Mouse (Mus musculus) olfactory bulb, adult 2 months (tissue): Measurements from ENCODE around the gene Foxo3. TPM values are rescaled to one million over a fixed set of nuclear protein-coding genes. Genes with fewer than 3 reads are reported as not detected.

Source experiments
- H3K27ac ChIP-seq: fragments of 200-500 bp; 2 replicates; pipeline ENCODE4 v1.5.1; 2012; ENCODE audit warnings: low read depth, low read length; ENCODE audit not compliant: insufficient read depth
- H3K4me1 ChIP-seq: fragments of 200-500 bp; 2 replicates; pipeline ENCODE4 v1.6.1; 2012; ENCODE audit warnings: low read length; ENCODE audit not compliant: control insufficient read depth, insufficient read depth
- H3K4me3 ChIP-seq: fragments of 200-500 bp; 2 replicates; pipeline ENCODE4 v1.5.1; 2012; ENCODE audit warnings: mild to moderate bottlenecking, low read depth, low read length, moderate library complexity; ENCODE audit not compliant: insufficient read depth
- CTCF ChIP-seq: fragments of 200-500 bp; IDR thresholded peaks from 2 replicates; pipeline ENCODE4 v1.5.1; 2012; ENCODE audit warnings: low read depth, mild to moderate bottlenecking, low read length, moderate library complexity; ENCODE audit not compliant: insufficient read depth
- POLR2A ChIP-seq: fragments of 200-500 bp; IDR thresholded peaks from 2 replicates; pipeline ENCODE4 v1.6.1; 2012; ENCODE audit warnings: mild to moderate bottlenecking, low read depth, low read length, moderate library complexity; ENCODE audit not compliant: insufficient read depth
- WGBS: fragments of 180-500 bp; shearing (Covaris S2); methylation state at CpG from one replicate; pipeline ENCODE4 v1.1.7; 2018; 5-methylcytosine and 5-hydroxymethylcytosine counted together
- polyA plus RNA-seq: library from polyadenylated mRNA; stranded (reverse); fragments of >200 nt; gene quantifications from 2 replicates; pipeline ENCODE4 v1.2.4, GENCODE M21; 2012; ENCODE audit warnings: low replicate concordance; ENCODE audit not compliant: missing spikeins, insufficient read depth, insufficient read length

Foxo3 gene
- polyA plus RNA-seq, 1 experiment, result not detected

GRCm38 (mm10) chr10:42142081-42142480, 134.5 kb downstream of the Foxo3 start:
- Histone ChIP-seq H3K4me1 (no peaks in the 10 kb centered on the region), H3K4me3 (no peak overlapping the region), H3K27ac (no peak overlapping the region)
- TF ChIP-seq POLR2A (no peak), CTCF (no peak)
- 46% methylated on average over 9 of the region's 9 CpGs for WGBS

DNA sequence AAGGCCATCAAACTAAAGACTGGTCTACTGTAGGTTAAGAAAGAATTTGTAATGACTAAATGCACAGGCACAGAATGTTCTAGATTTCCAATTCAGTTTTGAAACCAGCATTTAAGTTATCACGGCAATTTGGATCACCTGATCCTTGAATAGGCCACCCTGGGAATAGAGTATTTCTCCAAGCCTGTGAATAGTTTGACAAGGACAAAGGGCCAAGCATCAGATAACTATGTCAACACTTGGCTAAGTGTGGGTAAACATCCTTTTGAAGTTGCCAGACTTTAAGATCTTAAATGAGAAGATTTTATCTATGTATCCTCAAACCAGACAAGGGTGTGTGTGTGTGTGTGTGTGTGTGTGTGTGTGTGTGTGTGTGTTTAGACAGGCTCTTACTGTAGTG, 136.8 kb downstream of the Foxo3 start:
- WGBS, result 87% methylated on average over 1 of the region's 1 CpGs
- H3K27ac ChIP-seq, result no peak overlapping the region
- H3K4me3 ChIP-seq, result no peak overlapping the region
- no peaks in the 10 kb centered on the region for H3K4me1 ChIP-seq
- TF ChIP-seq CTCF, result no peak
- no peak for TF ChIP-seq POLR2A

- no peak overlapping the region for H3K27ac ChIP-seq
- WGBS, result 78% methylated on average over 14 of the region's 14 CpGs
- no peak overlapping the region for H3K4me3 ChIP-seq
- no peaks in the 10 kb centered on the region for H3K4me1 ChIP-seq
- TF ChIP-seq POLR2A, result no peak
- no peak for TF ChIP-seq CTCF
Measured at GRCm38 (mm10) chr10:42134759-42135702, 141.5 kb downstream of the Foxo3 start.

Other genes starting within 250 kb of the Foxo3 start
- gene Afg1l, start 201.8 kb upstream of the Foxo3 start, polyA plus RNA-seq, result not detected in 2 replicates
- not detected in 2 replicates for gene Snx3, start 225.3 kb upstream of the Foxo3 start, polyA plus RNA-seq